Mouse (Mus musculus) megakaryocyte, embryonic 14.5 days (primary cell): ENCODE measurements at regions not wholly inside any gene's neighbourhood (a gene's known extent, or its start where the extent isn't known, plus 50 kb on each side); places are given as distances from the start of the nearest gene placed in this dataset.

Source experiments
- FLI1 ChIP-seq: IDR thresholded peaks from 2 replicates; pipeline ENCODE4 v1.6.1; 2012; ENCODE audit warnings: low read length, inconsistent platforms, mixed read lengths
- GATA1 ChIP-seq: IDR thresholded peaks from 3 replicates; pipeline ENCODE4 v1.6.1; 2012; ENCODE audit warnings: mixed read lengths, low read length, inconsistent platforms, borderline replicate concordance

DNA sequence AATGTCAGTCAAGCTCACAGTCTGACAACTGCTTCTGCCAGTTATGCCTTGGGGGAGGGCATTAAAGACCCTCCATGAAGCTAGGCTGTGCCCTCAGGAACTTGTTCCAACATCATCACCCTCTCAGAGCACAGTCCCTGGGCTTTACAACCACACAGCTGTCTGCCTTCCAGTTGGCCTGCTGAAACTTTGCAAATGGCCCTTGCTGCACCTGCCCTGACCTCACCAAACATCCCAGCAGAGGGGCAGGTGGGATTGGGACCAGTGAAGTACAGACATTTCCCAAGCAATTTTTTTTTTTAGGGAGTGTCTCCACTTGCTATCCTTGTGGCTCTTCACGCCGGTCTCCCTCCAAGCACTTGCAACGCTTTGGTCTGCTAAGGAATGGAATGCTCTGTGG lies 130.9 kb downstream of the Sox9 start:
- TF ChIP-seq GATA1 (no peak), FLI1 (no peak)
